Mouse (Mus musculus) splenic B cell, adult 2 months (primary cell): Measurements from ENCODE around the gene Ptpn9.
"Not testable (repeated sequence)": the region's sequence is repeated elsewhere in the genome, so short reads cannot be mapped to it uniquely, and the experiment has no call there.

Source experiments
- DNase-seq: peaks from one replicate; pipeline ENCODE4 v3.0.0-alpha.2; 2011; ENCODE audit warnings: low read depth, low spot score
- H3K27me3 ChIP-seq: 2 replicates; pipeline ENCODE4 v1.6.1; 2012; ENCODE audit warnings: mild to moderate bottlenecking, low read length, moderate library complexity, mixed read lengths; ENCODE audit not compliant: control insufficient read depth, poor library complexity, insufficient read depth, severe bottlenecking
- H3K36me3 ChIP-seq: 2 replicates; pipeline ENCODE4 v1.6.1; 2012; ENCODE audit warnings: mild to moderate bottlenecking, low read length, moderate library complexity, mixed read lengths; ENCODE audit not compliant: control insufficient read depth, poor library complexity, insufficient read depth, severe bottlenecking

Gene Ptpn9

GRCm38 (mm10) chr9:56995198-56996027 lies 690 bp downstream of the Ptpn9 start:
- DNase-seq = peak; percentile 46
- Histone ChIP-seq H3K36me3 (no peaks in the 10 kb centered on the region), H3K27me3 (no peaks in the 10 kb centered on the region)

GRCm38 (mm10) chr9:56996028-56996346 lies 1.3 kb downstream of the Ptpn9 start:
- no peaks in the 10 kb centered on the region for H3K27me3 ChIP-seq
- no peaks in the 10 kb centered on the region for H3K36me3 ChIP-seq
- no peak for DNase-seq

DNA sequence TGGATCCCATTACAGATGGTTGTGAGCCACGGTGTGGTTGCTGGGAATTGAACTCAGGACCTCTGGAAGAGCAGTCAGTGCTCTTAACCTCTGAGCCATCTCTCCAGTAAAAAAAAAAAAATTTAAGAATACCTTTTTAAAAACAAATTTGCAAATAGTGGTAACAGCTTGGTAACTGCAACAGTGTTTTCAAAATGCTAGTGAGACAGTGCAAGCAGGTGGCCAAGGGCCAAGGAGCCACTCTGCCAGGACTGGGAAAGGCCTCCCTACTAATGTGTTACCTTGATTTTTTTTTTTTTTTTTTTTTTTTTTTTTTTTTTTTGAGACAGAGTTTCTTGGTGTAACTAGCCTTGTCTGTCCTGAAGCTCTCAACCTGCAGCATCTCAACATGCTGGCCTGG lies 2.5 kb downstream of the Ptpn9 start:
- H3K27me3 ChIP-seq, DNase-seq, H3K36me3 ChIP-seq: not testable (repeated sequence)

GRCm38 (mm10) chr9:57003011-57003410 lies 8.3 kb downstream of the Ptpn9 start:
- no peak for DNase-seq
- H3K36me3 ChIP-seq = no peaks in the 10 kb centered on the region
- H3K27me3 ChIP-seq = no peaks in the 10 kb centered on the region

GRCm38 (mm10) chr9:57012393-57012792 lies 17.7 kb downstream of the Ptpn9 start:
- no peaks in the 10 kb centered on the region for H3K27me3 ChIP-seq
- no peak for DNase-seq

DNA sequence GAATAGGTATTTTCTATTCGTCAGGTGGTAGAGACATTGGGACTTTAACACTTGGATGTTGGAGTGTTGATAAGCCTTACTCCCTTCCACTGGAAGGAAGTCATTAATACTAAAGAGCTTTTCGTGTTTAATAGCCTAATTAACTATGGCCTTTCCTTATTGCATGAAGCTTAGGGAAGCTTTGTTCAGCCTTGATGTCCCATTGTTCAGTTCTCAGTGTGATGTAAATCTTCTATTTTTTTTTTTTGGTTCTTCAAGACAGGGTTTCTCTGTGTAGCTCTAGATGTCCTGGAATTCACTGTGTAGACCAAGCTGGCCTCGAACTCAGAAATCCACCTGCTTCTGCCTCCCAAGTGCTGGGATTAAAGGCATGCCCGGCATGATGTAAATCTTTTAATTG lies 18.2 kb downstream of the Ptpn9 start:
- Histone ChIP-seq H3K36me3 (0 out of 2 replicates have a peak, but pooled peaks cover 2% of the 10 kb centered on the region), H3K27me3 (no peaks in the 10 kb centered on the region)
- no peak for DNase-seq

More at GRCm38 (mm10) chr9:57012393-57012792, 17.7 kb downstream of the Ptpn9 start:
- H3K36me3 ChIP-seq = 0 out of 2 replicates have a peak, but pooled peaks cover 2% of the 10 kb centered on the region

DNA sequence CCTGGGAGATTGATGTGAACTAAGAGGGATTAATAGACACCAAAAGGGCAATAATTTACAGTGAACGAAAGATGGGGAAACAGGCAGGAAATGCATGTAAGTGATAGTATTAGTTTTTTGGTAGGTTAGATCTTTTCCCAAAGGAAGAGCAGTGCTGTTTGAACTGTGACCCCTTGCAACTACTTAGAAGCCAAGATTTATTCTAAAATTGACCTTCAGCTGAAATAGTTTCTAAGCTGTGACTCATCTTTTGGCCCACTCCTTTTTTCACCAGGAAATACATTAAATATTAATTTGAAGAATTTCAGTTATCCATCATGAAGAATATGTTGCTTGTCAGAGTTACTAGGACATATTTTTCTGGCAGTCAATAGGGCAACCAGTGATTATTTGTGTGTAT lies 19.0 kb downstream of the Ptpn9 start:
- DNase-seq = no peak
- Histone ChIP-seq H3K36me3 (0 out of 2 replicates have a peak, but pooled peaks cover 2% of the 10 kb centered on the region), H3K27me3 (no peaks in the 10 kb centered on the region)

DNA sequence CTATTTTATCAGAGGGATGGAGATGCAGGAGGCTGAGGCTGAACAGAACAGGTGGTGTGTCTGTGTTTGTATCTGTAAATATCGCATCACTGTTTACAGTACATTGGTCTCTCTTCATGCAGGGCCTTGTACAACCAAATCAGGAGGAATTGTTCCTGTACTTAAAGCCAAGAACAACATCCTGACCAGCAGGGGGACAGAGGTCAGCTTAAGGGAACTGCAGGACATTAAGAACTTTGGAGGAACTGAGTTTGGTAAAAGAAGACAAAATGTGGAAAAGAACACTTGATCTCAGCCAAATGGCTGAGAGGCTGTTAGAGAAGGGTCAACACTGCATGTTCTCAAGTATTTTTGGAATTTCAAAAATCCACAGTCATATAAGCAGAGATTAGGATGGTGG lies 20.0 kb downstream of the Ptpn9 start:
- DNase-seq = no peak
- H3K36me3 ChIP-seq = 0 out of 2 replicates have a peak, but pooled peaks cover 2% of the 10 kb centered on the region

GRCm38 (mm10) chr9:57017631-57018030 lies 22.9 kb downstream of the Ptpn9 start:
- no peak for DNase-seq
- H3K27me3 ChIP-seq = no peaks in the 10 kb centered on the region
- H3K36me3 ChIP-seq = peaks cover 4% of the 10 kb centered on the region; the same call in 1 of the 2 replicates

More for the DNA sequence above, 20.0 kb downstream of the Ptpn9 start:
- no peaks in the 10 kb centered on the region for H3K27me3 ChIP-seq

DNA sequence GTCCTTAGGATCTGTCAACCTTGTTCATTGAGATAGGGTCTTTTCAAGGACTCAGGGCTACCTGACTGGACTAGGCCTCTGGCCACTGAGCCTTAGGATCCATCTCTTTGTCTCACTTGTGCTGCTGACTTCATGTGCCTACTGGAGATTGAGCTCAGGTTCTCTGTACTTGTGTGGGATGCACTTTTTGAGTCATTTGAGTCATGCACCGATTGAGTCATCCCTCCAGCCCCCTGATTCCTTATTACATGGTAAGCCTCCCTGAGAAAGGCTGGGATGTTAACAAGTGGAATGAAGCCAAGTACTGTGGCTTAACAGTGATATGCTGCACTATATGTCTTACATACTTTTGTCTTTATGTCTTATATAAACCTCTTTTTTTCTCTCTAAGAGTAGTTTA lies 37.0 kb downstream of the Ptpn9 start:
- H3K27me3 ChIP-seq = no peaks in the 10 kb centered on the region
- H3K36me3 ChIP-seq = no peaks in the 10 kb centered on the region; the same call in 1 of the 2 replicates
- no peak for DNase-seq

GRCm38 (mm10) chr9:57056237-57056636 lies 61.5 kb downstream of the Ptpn9 start:
- Histone ChIP-seq H3K27me3 (no peaks in the 10 kb centered on the region), H3K36me3 (0 out of 2 replicates have a peak, but pooled peaks cover 1% of the 10 kb centered on the region)
- DNase-seq = peak; percentile 85

- no peaks in the 10 kb centered on the region for H3K36me3 ChIP-seq
- H3K27me3 ChIP-seq = no peaks in the 10 kb centered on the region
- no peak for DNase-seq
Observed at GRCm38 (mm10) chr9:57064164-57064563, 69.4 kb downstream of the Ptpn9 start.

GRCm38 (mm10) chr9:57068266-57068665 lies 73.5 kb downstream of the Ptpn9 start:
- H3K36me3 ChIP-seq = no peaks in the 10 kb centered on the region
- no peaks in the 10 kb centered on the region for H3K27me3 ChIP-seq
- DNase-seq = no peak

DNA sequence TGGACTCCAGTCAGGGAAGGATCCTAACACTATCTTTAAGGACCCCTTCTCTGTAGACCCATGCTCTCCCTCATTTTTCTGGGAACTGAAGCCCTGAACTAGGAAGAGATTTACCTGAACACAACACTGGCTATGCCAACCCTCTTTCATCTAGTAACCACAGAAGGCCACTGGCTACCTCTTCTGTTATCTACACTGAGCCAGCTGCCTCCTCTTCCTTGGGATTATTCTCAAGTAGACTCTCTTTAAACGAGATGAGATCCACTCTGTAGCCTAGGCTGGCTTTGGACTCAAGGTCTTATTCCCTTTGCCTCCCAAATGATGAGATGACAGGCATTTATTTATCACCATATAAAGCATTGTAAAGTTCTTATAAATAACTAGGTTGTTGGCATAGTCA lies 75.5 kb downstream of the Ptpn9 start:
- no peaks in the 10 kb centered on the region for H3K27me3 ChIP-seq
- no peaks in the 10 kb centered on the region for H3K36me3 ChIP-seq
- DNase-seq = no peak

- H3K27me3 ChIP-seq = no peaks in the 10 kb centered on the region
- no peak for DNase-seq
Observed at GRCm38 (mm10) chr9:57070800-57071545, 76.2 kb downstream of the Ptpn9 start.

More at GRCm38 (mm10) chr9:57070800-57071545, 76.2 kb downstream of the Ptpn9 start:
- H3K36me3 ChIP-seq = no peaks in the 10 kb centered on the region
